Mouse (Mus musculus) forebrain, embryonic 15.5 days (tissue): ENCODE measurements around the gene Rapgef4. TPM values are rescaled to one million over a fixed set of nuclear protein-coding genes. Genes with fewer than 3 reads are reported as not detected.

Experiments
- ATAC-seq: fragments of 200-750 bp; cut with Nextera tagmentation; replicated peaks from 2 replicates; pipeline ENCODE4 v1.8.0; 2017; ENCODE audit warnings: mild to moderate bottlenecking, moderate TSS enrichment, moderate library complexity
- H3K27ac ChIP-seq: fragments of 300-500 bp; sonication (generic); replicated peaks from 2 replicates; pipeline ENCODE4 v1.5.1; 2015; ENCODE audit warnings: mild to moderate bottlenecking, inconsistent platforms
- H3K27me3 ChIP-seq: fragments of 300-500 bp; sonication (generic); 2 replicates; pipeline ENCODE4 v1.6.1; 2015; ENCODE audit warnings: inconsistent platforms
- H3K36me3 ChIP-seq: fragments of 300-500 bp; sonication (generic); 2 replicates; pipeline ENCODE4 v1.6.1; 2015; ENCODE audit warnings: mild to moderate bottlenecking, inconsistent platforms
- H3K4me1 ChIP-seq: fragments of 300-500 bp; sonication (generic); 2 replicates; pipeline ENCODE4 v1.6.1; 2015; ENCODE audit warnings: inconsistent platforms
- H3K4me2 ChIP-seq: fragments of 300-500 bp; sonication (generic); replicated peaks from 2 replicates; pipeline ENCODE4 v1.6.1; 2015; ENCODE audit warnings: mild to moderate bottlenecking, inconsistent platforms
- H3K4me3 ChIP-seq: fragments of 300-500 bp; sonication (generic); 2 replicates; pipeline ENCODE4 v1.5.1; 2015; ENCODE audit warnings: mild to moderate bottlenecking, inconsistent platforms
- H3K9ac ChIP-seq: fragments of 300-500 bp; sonication (generic); replicated peaks from 2 replicates; pipeline ENCODE4 v1.6.1; 2015; ENCODE audit warnings: mild to moderate bottlenecking, inconsistent platforms
- H3K9me3 ChIP-seq: fragments of 300-500 bp; sonication (generic); 2 replicates; pipeline ENCODE4 v1.6.1; 2016; ENCODE audit warnings: inconsistent platforms
- WGBS: fragments of 180-500 bp; shearing (Covaris S2); methylation state at CpG from one replicate; pipeline ENCODE4 v1.1.7; 2015; ENCODE audit warnings: mixed read lengths; 5-methylcytosine and 5-hydroxymethylcytosine counted together
- polyA plus RNA-seq: library from polyadenylated mRNA; unstranded; fragments of >200 nt; fragmentation: Nextera tagmentation; extraction: Ambion mirVana; gene quantifications from 2 replicates; pipeline ENCODE4 v1.2.1, GENCODE M21; 2015

Rapgef4 gene
- polyA plus RNA-seq = 13.1 and 14.0 TPM in 2 replicates

- H3K4me3 ChIP-seq = peak within 1 kb of the TSS; percentile 67
- H3K9ac ChIP-seq = peak within 1 kb of the TSS; percentile 78
- no peaks in the 10 kb centered on the region for H3K36me3 ChIP-seq
- WGBS = 1% methylated on average over 50 of the region's 52 CpGs
- no peaks in the 10 kb centered on the region for H3K27me3 ChIP-seq
- ATAC-seq = peak; percentile 80
- H3K27ac ChIP-seq = peak within 1 kb of the TSS; percentile 54
- no peaks in the 10 kb centered on the region for H3K9me3 ChIP-seq
- H3K4me1 ChIP-seq = peaks cover 13% of the 10 kb centered on the region; the same call in 1 of the 2 replicates
- peak within 1 kb of the TSS; percentile 91 for H3K4me2 ChIP-seq
Measured at GRCm38 (mm10) chr2:71980771-71981342, at the start of gene Rapgef4. TSS of gene Rapgef4 (plus strand) at chr2:71981240.

GRCm38 (mm10) chr2:71934046-71934445 lies 47.0 kb upstream of the Rapgef4 start:
- WGBS = 89% methylated on average over 8 of the region's 8 CpGs

GRCm38 (mm10) chr2:71936711-71937110 lies 44.3 kb upstream of the Rapgef4 start:
- H3K4me1 ChIP-seq = no peaks in the 10 kb centered on the region
- no peak overlapping the region for H3K9ac ChIP-seq
- no peaks in the 10 kb centered on the region for H3K36me3 ChIP-seq
- WGBS = 89% methylated on average over 1 of the region's 1 CpGs
- no peaks in the 10 kb centered on the region for H3K9me3 ChIP-seq
- no peak overlapping the region for H3K4me3 ChIP-seq
- no peak overlapping the region for H3K4me2 ChIP-seq
- ATAC-seq = no peak
- no peaks in the 10 kb centered on the region for H3K27me3 ChIP-seq
- H3K27ac ChIP-seq = no peak overlapping the region

More at GRCm38 (mm10) chr2:71934046-71934445, 47.0 kb upstream of the Rapgef4 start:
- no peak overlapping the region for H3K27ac ChIP-seq
- H3K4me1 ChIP-seq = no peaks in the 10 kb centered on the region
- no peaks in the 10 kb centered on the region for H3K27me3 ChIP-seq
- H3K9ac ChIP-seq = no peak overlapping the region
- H3K36me3 ChIP-seq = no peaks in the 10 kb centered on the region
- H3K9me3 ChIP-seq = no peaks in the 10 kb centered on the region
- H3K4me2 ChIP-seq = no peak overlapping the region
- ATAC-seq = no peak
- no peak overlapping the region for H3K4me3 ChIP-seq

- 64% methylated on average over 3 of the region's 3 CpGs for WGBS
- Histone ChIP-seq H3K27ac (no peak overlapping the region), H3K4me3 (no peak overlapping the region), H3K4me1 (no peaks in the 10 kb centered on the region), H3K4me2 (no peak overlapping the region), H3K36me3 (no peaks in the 10 kb centered on the region), H3K9me3 (no peaks in the 10 kb centered on the region), H3K9ac (no peak overlapping the region), H3K27me3 (no peaks in the 10 kb centered on the region)
- ATAC-seq = 0 out of 2 replicates have a peak, but pooled peaks have one; percentile 46
Measured at GRCm38 (mm10) chr2:71937649-71938308, 43.3 kb upstream of the Rapgef4 start.

GRCm38 (mm10) chr2:71938716-71939393 lies 42.2 kb upstream of the Rapgef4 start:
- Histone ChIP-seq H3K27ac (no peak overlapping the region), H3K9me3 (no peaks in the 10 kb centered on the region), H3K27me3 (no peaks in the 10 kb centered on the region), H3K9ac (no peak overlapping the region), H3K4me1 (no peaks in the 10 kb centered on the region), H3K36me3 (no peaks in the 10 kb centered on the region), H3K4me3 (no peak overlapping the region), H3K4me2 (no peak overlapping the region)
- ATAC-seq = no peak
- WGBS = 66% methylated on average over 6 of the region's 6 CpGs

GRCm38 (mm10) chr2:71941005-71941720 lies 39.9 kb upstream of the Rapgef4 start:
- Histone ChIP-seq H3K36me3 (no peaks in the 10 kb centered on the region), H3K9me3 (no peaks in the 10 kb centered on the region), H3K27ac (no peak overlapping the region), H3K4me2 (no peak overlapping the region), H3K4me3 (no peak overlapping the region), H3K27me3 (no peaks in the 10 kb centered on the region), H3K9ac (no peak overlapping the region), H3K4me1 (no peaks in the 10 kb centered on the region)
- no peak for ATAC-seq
- WGBS = 96% methylated on average over 3 of the region's 3 CpGs

GRCm38 (mm10) chr2:71941721-71942087 lies 39.3 kb upstream of the Rapgef4 start:
- Histone ChIP-seq H3K9ac (no peak overlapping the region), H3K36me3 (no peaks in the 10 kb centered on the region), H3K4me1 (no peaks in the 10 kb centered on the region), H3K27ac (no peak overlapping the region), H3K9me3 (no peaks in the 10 kb centered on the region), H3K4me2 (no peak overlapping the region), H3K4me3 (no peak overlapping the region), H3K27me3 (no peaks in the 10 kb centered on the region)
- 91% methylated on average over 5 of the region's 5 CpGs for WGBS
- ATAC-seq = no peak

GRCm38 (mm10) chr2:71951212-71951611 lies 29.8 kb upstream of the Rapgef4 start:
- Histone ChIP-seq H3K4me1 (peaks cover 9% of the 10 kb centered on the region; the same call in 1 of the 2 replicates), H3K9ac (no peak overlapping the region), H3K27me3 (no peaks in the 10 kb centered on the region), H3K4me2 (no peak overlapping the region), H3K27ac (no peak overlapping the region), H3K36me3 (no peaks in the 10 kb centered on the region), H3K9me3 (no peaks in the 10 kb centered on the region), H3K4me3 (no peak overlapping the region)
- 40% methylated on average over 4 of the region's 4 CpGs for WGBS
- 0 out of 2 replicates have a peak, but pooled peaks have one; percentile 55 for ATAC-seq

- H3K36me3 ChIP-seq = no peaks in the 10 kb centered on the region
- H3K4me2 ChIP-seq = no peak overlapping the region
- 25% methylated on average over 8 of the region's 8 CpGs for WGBS
- H3K27me3 ChIP-seq = no peaks in the 10 kb centered on the region
- no peak overlapping the region for H3K9ac ChIP-seq
- H3K4me1 ChIP-seq = peaks cover 9% of the 10 kb centered on the region; the same call in 1 of the 2 replicates
- no peak overlapping the region for H3K4me3 ChIP-seq
- H3K27ac ChIP-seq = no peak overlapping the region
- ATAC-seq = no peak
- H3K9me3 ChIP-seq = no peaks in the 10 kb centered on the region
Measured at GRCm38 (mm10) chr2:71955637-71956036, 25.4 kb upstream of the Rapgef4 start.

GRCm38 (mm10) chr2:71956463-71956862 lies 24.6 kb upstream of the Rapgef4 start:
- 66% methylated on average over 5 of the region's 5 CpGs for WGBS
- Histone ChIP-seq H3K4me1 (peaks cover 5% of the 10 kb centered on the region; the same call in 1 of the 2 replicates), H3K27me3 (no peaks in the 10 kb centered on the region), H3K4me3 (no peak overlapping the region), H3K36me3 (no peaks in the 10 kb centered on the region), H3K27ac (no peak overlapping the region), H3K9me3 (no peaks in the 10 kb centered on the region), H3K9ac (no peak overlapping the region), H3K4me2 (no peak overlapping the region)
- ATAC-seq = no peak

- Histone ChIP-seq H3K27ac (no peak overlapping the region), H3K9ac (no peak overlapping the region), H3K4me2 (no peak overlapping the region), H3K4me1 (no peaks in the 10 kb centered on the region), H3K9me3 (no peaks in the 10 kb centered on the region), H3K36me3 (no peaks in the 10 kb centered on the region), H3K4me3 (no peak overlapping the region), H3K27me3 (no peaks in the 10 kb centered on the region)
- WGBS = 79% methylated on average over 1 of the region's 1 CpGs
- no peak for ATAC-seq
Measured at GRCm38 (mm10) chr2:71957951-71958350, 23.1 kb upstream of the Rapgef4 start.

- WGBS = 42% methylated on average over 3 of the region's 3 CpGs
- Histone ChIP-seq H3K4me1 (no peaks in the 10 kb centered on the region), H3K9me3 (no peaks in the 10 kb centered on the region), H3K4me3 (no peak overlapping the region), H3K27ac (no peak overlapping the region), H3K9ac (no peak overlapping the region), H3K4me2 (no peak overlapping the region), H3K36me3 (no peaks in the 10 kb centered on the region), H3K27me3 (no peaks in the 10 kb centered on the region)
- no peak for ATAC-seq
Measured at GRCm38 (mm10) chr2:71958393-71958792, 22.6 kb upstream of the Rapgef4 start.
